Mouse (Mus musculus) stomach, postnatal 0 days (tissue): ENCODE results near the gene Raver1.

Source experiments
- CTCF ChIP-seq: IDR thresholded peaks from 2 replicates; pipeline ENCODE4 v1.5.1; 2016; ENCODE audit warnings: antibody characterized with exemption, low read depth, mild to moderate bottlenecking, moderate library complexity
- EP300 ChIP-seq: optimal IDR thresholded peaks from 2 replicates; pipeline ENCODE3; 2016; ENCODE audit warnings: antibody characterized with exemption

DNA sequence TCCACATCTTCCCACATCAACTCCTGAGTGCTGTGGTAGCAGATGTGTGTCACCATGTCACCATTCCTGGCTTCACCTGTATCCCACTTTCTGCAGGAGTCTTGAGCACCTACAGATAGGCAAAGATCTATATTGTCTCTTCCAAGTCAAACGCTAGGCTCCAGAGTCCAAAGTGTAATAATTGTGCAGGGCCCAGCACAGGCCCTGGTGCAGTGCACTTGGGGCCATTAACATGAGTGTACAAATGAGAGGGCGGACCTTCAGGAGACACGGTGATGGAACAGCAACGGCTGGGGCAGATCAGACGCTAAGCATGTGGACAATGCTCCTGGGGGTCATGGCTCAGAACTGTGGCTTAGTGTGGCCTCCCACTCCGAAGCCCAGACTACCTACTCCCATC lies 21.9 kb upstream of the Raver1 start:
- TF ChIP-seq CTCF, result no peak
- TF ChIP-seq EP300, result no peak
